ENCODE assay signal across 8 mouse cellular contexts in the genomic region with DNA sequence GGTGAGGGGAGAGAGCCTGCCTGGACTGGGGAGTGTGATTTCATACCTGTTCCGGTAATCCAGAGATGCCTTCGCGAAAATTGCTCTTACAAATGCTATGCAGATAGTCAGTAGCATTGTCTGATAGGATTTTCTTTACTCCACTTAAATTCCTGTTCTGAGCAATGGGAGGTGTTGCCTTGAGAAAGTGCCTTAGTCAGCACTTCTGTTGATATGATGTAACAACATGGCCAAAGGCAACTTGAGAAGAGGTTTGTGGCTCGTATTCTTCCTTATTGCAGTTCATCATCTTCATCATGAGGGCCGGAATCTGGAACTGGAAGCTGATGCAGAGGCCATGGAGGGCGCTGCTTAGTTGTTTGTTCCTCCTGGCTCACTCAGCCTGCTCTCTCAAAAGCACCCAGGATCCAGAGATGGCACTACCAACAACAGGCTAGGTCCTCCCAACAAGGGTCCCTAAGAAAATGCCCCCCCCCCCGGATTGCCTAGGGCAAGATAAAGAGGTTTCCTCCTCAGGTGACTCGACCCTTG. TPM values are rescaled to one million over a fixed set of nuclear protein-coding genes. Genes with fewer than 3 reads are reported as not detected.
A peak's percentile ranks its signal among the peaks of the same experiment; 100 is the strongest.
DNase-seq lines count a peak whose midpoint lies in the region; ATAC-seq lines count a peak whose summit lies in the region.

No protein-coding gene starts in this region.

- no peak overlapping the region; the same call in 1 of the 2 replicates for H3K9ac ChIP-seq in hindbrain, embryonic 12.5 days
- peak overlapping the region; percentile 9; the same call in 1 of the 2 replicates for H3K9ac ChIP-seq in midbrain, embryonic 11.5 days (ENCODE audit: low read length)

- no peak for ATAC-seq in hindbrain, embryonic 12.5 days (ENCODE audit: low FRiP score)
- ATAC-seq in midbrain, embryonic 11.5 days (ENCODE audit: low FRiP score): no peak

- peak overlapping the region; percentile 76 for H3K4me2 ChIP-seq in hindbrain, embryonic 12.5 days (replicated peaks)
- peak overlapping the region; percentile 68 for H3K4me2 ChIP-seq in midbrain, embryonic 11.5 days

- WGBS in heart, embryonic 10.5 days: 71% methylated on average over 8 of the region's 8 CpGs
- WGBS in hindbrain, embryonic 12.5 days: 80% methylated on average over 8 of the region's 8 CpGs
- 78% methylated on average over 8 of the region's 8 CpGs for WGBS in midbrain, embryonic 11.5 days

- no peaks in the 10 kb centered on the region for H3K9me3 ChIP-seq in heart, embryonic 10.5 days
- H3K9me3 ChIP-seq in hindbrain, embryonic 12.5 days (replicated peaks): no peaks in the 10 kb centered on the region
- H3K9me3 ChIP-seq in midbrain, embryonic 11.5 days (ENCODE audit: control insufficient read depth, low read length): no peaks in the 10 kb centered on the region; the same call in 1 of the 2 replicates

- H3K4me3 ChIP-seq in heart, embryonic 10.5 days: peak overlapping the region; percentile 93
- H3K4me3 ChIP-seq in hindbrain, embryonic 12.5 days: peak overlapping the region; percentile 95
- peak overlapping the region; percentile 95 for H3K4me3 ChIP-seq in midbrain, embryonic 11.5 days (ENCODE audit: low read depth, low read length)

- peak overlapping the region; percentile 99; the same call in 1 of the 2 replicates for H3K27ac ChIP-seq in heart, embryonic 10.5 days
- H3K27ac ChIP-seq in hindbrain, embryonic 12.5 days: no peak overlapping the region
- no peak overlapping the region for H3K27ac ChIP-seq in midbrain, embryonic 11.5 days (ENCODE audit: low read depth, low read length)

- H3K36me3 ChIP-seq in heart, embryonic 10.5 days: peaks cover 21% of the 10 kb centered on the region
- peaks cover 10% of the 10 kb centered on the region for H3K36me3 ChIP-seq in hindbrain, embryonic 12.5 days
- no peaks in the 10 kb centered on the region for H3K36me3 ChIP-seq in midbrain, embryonic 11.5 days (ENCODE audit: control insufficient read depth, insufficient read depth, low read length)

- H3K4me1 ChIP-seq in heart, embryonic 10.5 days: peaks cover 29% of the 10 kb centered on the region
- peaks cover 23% of the 10 kb centered on the region for H3K4me1 ChIP-seq in hindbrain, embryonic 12.5 days
- peaks cover 11% of the 10 kb centered on the region for H3K4me1 ChIP-seq in midbrain, embryonic 11.5 days (ENCODE audit: control insufficient read depth, insufficient read depth, low read length)

- no peaks in the 10 kb centered on the region for H3K27me3 ChIP-seq in heart, embryonic 10.5 days (ENCODE audit: insufficient read depth, poor library complexity, severe bottlenecking)
- H3K27me3 ChIP-seq in hindbrain, embryonic 12.5 days: no peaks in the 10 kb centered on the region
- no peaks in the 10 kb centered on the region for H3K27me3 ChIP-seq in midbrain, embryonic 11.5 days (ENCODE audit: control insufficient read depth, insufficient read depth, low read length)

- no peak for DNase-seq in heart, embryonic 10.5 days (ENCODE audit: low spot score)
- DNase-seq in heart, postnatal 4 days: no peak
- peak; percentile 47 for DNase-seq in adipocyte (ENCODE audit: low spot score)
- DNase-seq in midbrain, embryonic 11.5 days (ENCODE audit: low spot score, missing footprints): peak; percentile 85
- DNase-seq in adrenal gland, adult 2 months: no peak
- DNase-seq in thymus, postnatal 10 days (ENCODE audit: low spot score in 2 of 2): no peak
- no peak for DNase-seq in ovary, postnatal 14 days (ENCODE audit: low spot score)

RNA-seq across cellular contexts. Expression of gene Ppp4r1, which starts 2.3 kb away (rescaled TPM):
- 42.9 and 43.2 TPM in 2 replicates for polyA plus RNA-seq in heart, embryonic 10.5 days (2016; fragmentation: Nextera tagmentation; extraction: Ambion mirVana)
- 10 to 100 TPM; 79.8 to 83.0 TPM for total RNA-seq in heart, postnatal 4 days (2021)
- 60.8 and 60.9 TPM in 2 replicates for polyA plus RNA-seq in hindbrain, embryonic 12.5 days (2016; fragmentation: Nextera tagmentation; extraction: Ambion mirVana)
- 51.0 and 58.0 TPM in 2 replicates for polyA plus RNA-seq in midbrain, embryonic 11.5 days (2014; fragmentation: Nextera tagmentation; extraction: Ambion mirVana)
- 10 to 100 TPM; 59.2 to 60.7 TPM for total RNA-seq in adrenal gland, adult 2 months (2021)
- polyA plus RNA-seq in adrenal gland, adult 2 months (2012; rRNA removed): 19.1 and 24.9 TPM in 2 replicates

RNA-seq across cellular contexts. Expression of gene Rab31, which starts 12.1 kb away (rescaled TPM):
- polyA plus RNA-seq in heart, embryonic 10.5 days (2016; fragmentation: Nextera tagmentation; extraction: Ambion mirVana): 35.7 and 42.2 TPM in 2 replicates
- 10 to 100 TPM; 39.7 to 42.5 TPM for total RNA-seq in heart, postnatal 4 days (2021)
- 74.7 and 76.9 TPM in 2 replicates for polyA plus RNA-seq in hindbrain, embryonic 12.5 days (2016; fragmentation: Nextera tagmentation; extraction: Ambion mirVana)
- polyA plus RNA-seq in midbrain, embryonic 11.5 days (2014; fragmentation: Nextera tagmentation; extraction: Ambion mirVana): 67.6 and 72.9 TPM in 2 replicates
- total RNA-seq in adrenal gland, adult 2 months (2021): 10 to 100 TPM; 36.7 to 48.2 TPM
- polyA plus RNA-seq in adrenal gland, adult 2 months (2012; rRNA removed): 15.9 and 16.7 TPM in 2 replicates

Comparison
In these comparisons a context has a peak if more than half of its experiments do, and no peak if none do; other contexts are left out.
1. DNase-seq: peak in adipocyte (single experiment) and midbrain, embryonic 11.5 days (single experiment); none in heart, embryonic 10.5 days (single experiment), heart, postnatal 4 days (single experiment), adrenal gland, adult 2 months (single experiment), thymus, postnatal 10 days (0 of 2) and ovary, postnatal 14 days (single experiment).
2. Peak in every context shown above with its lines, with median percentiles within 50 percentile points of each other: H3K4me3 ChIP-seq.